Mouse (Mus musculus) left cerebral cortex, postnatal 4 days (tissue): ENCODE measurements around the gene Tsen15. TPM values are rescaled to one million over a fixed set of nuclear protein-coding genes. Genes with fewer than 3 reads are reported as not detected.

Source experiments
- DNase-seq: peaks from one replicate; pipeline ENCODE4 v3.0.0-alpha.2; 2022
- intact Hi-C: fragments of 180-260 bp; cut with DNase I; formaldehyde crosslinking; loops from one replicate; pipeline ENCODE4 v1.15.1; 2025
- total RNA-seq, 2 experiments: library from RNA; stranded (reverse); gene quantifications; 2 replicates each; pipeline ENCODE4 v1.2.3; 2021

Gene Tsen15
- total RNA-seq = 10 to 100 TPM; 24.1 to 24.7 TPM

GRCm38 (mm10) chr1:152386188-152386835 is at the start of gene Tsen15:
Gene Tsen15, minus strand, starts transcription at chr1:152386688.
- intact Hi-C loops = no loop called here
- peak; percentile 74 for DNase-seq

DNA sequence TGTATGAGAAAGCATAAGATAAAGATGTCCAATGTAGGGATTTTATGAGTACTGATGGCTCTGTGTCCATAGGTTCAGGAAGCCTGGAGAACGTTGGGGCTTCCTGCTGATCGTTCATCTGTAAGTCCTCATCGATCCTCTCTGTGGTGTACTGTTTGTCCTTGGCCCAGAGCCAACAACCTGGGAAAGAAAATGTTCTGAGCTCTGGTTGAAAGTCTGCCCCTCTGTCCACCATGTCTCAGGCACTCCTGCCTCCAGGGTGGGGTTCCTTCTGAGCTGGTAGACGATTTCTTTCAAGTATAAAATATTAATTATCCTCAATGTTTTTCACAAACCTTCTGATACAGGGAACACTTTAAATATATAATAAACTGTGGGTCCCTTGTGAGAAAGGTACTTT is 47.7 kb upstream of the Tsen15 start:
- intact Hi-C loops = no loop called here
- no peak for DNase-seq

- intact Hi-C loops = no loop called here
- no peak for DNase-seq
Observed at GRCm38 (mm10) chr1:152429805-152430204, 43.3 kb upstream of the Tsen15 start.

GRCm38 (mm10) chr1:152427912-152428581 is 41.6 kb upstream of the Tsen15 start:
- intact Hi-C loops = no loop called here
- no peak for DNase-seq

- intact Hi-C loops = no loop called here
- DNase-seq = no peak
Observed at GRCm38 (mm10) chr1:152423052-152423451, 36.6 kb upstream of the Tsen15 start.

GRCm38 (mm10) chr1:152422295-152422694 is 35.8 kb upstream of the Tsen15 start:
- intact Hi-C loops = no loop called here
- DNase-seq = no peak

GRCm38 (mm10) chr1:152417602-152418001 is 31.1 kb upstream of the Tsen15 start:
- intact Hi-C loops = no loop called here
- DNase-seq = no peak

DNA sequence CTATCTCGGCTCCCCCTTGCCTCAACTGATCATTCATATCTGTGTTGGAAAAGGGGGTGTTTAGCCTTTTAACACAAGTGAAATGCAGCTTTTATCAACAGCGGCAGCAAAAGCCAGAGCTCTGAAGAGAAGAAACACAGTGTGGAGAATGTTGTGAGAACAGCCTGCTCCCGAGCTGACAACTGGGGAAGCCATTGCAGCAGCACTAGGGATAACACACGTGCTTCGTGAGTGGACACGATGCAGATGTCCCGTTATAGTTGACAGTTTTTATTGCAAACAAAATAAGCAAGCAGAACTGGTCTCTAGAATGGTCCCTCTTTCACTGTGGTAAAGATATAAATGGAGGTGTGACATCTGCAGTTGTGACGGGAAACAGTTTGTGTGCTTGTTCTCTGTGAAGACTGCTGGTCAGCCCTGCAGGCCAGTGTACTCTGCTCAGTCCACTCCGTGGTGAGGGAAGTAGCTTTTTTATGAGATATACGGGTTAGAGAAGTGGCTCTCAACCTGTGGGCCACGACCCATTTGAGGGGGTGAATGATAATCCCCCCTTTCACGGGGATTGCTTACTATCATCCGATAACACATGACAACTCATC is 29.9 kb upstream of the Tsen15 start:
- intact Hi-C loops = no loop called here
- DNase-seq = no peak

- intact Hi-C loops = no loop called here
- DNase-seq = peak; percentile 55
Observed at GRCm38 (mm10) chr1:152414451-152414850, 28.0 kb upstream of the Tsen15 start.

GRCm38 (mm10) chr1:152413961-152414360 is 27.5 kb upstream of the Tsen15 start:
- intact Hi-C loops = no loop called here
- no peak for DNase-seq

- no peak for DNase-seq
- intact Hi-C loops = no loop called here
Observed at GRCm38 (mm10) chr1:152413116-152413515, 26.6 kb upstream of the Tsen15 start.

DNA sequence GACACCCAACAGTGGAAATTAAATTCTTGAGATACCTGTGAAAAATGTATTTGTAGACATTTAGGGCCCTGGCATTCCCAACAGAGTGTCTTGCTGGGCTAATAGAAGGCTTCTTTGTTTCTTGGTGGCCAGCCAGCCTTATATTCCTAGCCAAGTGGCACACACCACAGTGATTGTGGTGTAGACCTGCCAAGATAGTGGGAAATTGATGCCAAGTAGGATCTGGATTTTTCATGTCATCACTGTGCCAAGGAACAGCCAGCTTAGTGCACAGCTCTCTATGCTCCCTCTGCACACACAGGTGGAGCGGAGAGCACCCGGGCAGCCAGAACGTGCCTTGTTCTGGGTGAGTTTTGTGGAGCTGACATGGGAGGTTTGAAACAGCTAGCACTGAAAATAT is 24.2 kb upstream of the Tsen15 start:
- intact Hi-C loops = no loop called here

DNA sequence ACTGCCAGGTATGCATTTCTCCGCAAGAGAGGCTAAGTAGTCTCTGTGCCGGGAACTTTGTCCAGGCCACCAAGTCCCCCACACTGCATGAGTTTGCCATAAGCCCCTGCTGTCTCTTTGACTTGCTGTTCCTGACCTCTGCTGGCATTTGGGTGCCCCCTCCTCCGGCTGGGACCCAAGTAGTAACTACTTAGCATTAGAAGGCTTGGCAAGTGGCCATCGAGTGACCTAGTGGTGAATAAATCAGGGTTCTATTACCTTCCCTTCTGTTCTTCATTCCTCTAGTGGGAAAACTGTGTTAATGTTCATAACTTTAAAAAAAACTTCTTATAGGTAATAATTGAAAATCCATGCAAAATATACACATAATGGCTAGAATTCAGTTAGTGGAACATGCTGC is 22.9 kb upstream of the Tsen15 start:
- peak; percentile 37 for DNase-seq
- intact Hi-C loops = no loop called here

More for the DNA sequence above, 24.2 kb upstream of the Tsen15 start:
- DNase-seq = peak; percentile 83

DNA sequence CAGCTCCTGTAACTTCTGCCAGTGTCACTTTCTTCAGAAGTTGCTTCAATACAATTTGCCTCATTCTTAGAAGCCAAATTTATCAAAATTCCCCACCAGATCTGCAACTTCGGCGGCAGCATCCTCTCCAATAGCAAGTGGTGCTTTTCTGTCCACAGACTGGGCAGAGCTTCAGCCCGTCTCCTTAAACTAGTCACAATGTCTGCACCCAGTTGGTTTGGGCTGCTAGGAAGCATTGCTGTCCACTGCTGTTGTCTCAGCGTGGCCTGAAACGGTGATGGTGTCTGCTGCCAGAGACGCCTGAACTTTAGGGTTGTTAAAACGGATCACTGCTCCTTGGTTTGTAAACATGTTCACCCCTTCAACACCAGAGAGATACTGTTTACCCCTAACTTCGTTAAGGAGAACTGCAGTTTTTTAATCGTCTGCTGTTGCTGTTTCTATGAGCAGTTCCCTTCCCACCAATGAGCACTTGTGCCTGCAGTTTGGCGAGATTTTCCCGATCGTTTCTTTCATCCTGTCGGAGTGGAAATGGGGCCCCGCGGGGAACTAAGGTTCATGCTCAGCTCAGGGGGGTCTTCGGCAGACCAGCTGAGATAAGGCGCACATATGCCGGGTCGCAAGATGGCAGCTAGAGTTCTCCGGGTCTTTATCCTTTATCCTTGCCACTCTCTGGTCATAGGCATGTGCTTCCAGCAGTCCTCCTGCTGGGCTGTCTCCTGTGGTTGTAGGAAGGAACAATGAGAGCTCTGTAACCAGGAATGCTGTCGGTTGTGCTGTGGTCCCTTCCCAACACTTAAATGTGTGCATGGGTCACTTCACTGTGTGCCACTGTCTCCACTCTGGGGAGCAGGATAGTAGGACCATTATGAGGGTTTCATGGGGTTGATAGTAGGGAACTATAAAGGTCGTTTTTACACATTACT is 20.8 kb upstream of the Tsen15 start:
- intact Hi-C loops = no loop called here
- peak; percentile 53 for DNase-seq

- intact Hi-C loops = no loop called here
- peak; percentile 14 for DNase-seq
Observed at GRCm38 (mm10) chr1:152400556-152401540, 14.4 kb upstream of the Tsen15 start.

DNA sequence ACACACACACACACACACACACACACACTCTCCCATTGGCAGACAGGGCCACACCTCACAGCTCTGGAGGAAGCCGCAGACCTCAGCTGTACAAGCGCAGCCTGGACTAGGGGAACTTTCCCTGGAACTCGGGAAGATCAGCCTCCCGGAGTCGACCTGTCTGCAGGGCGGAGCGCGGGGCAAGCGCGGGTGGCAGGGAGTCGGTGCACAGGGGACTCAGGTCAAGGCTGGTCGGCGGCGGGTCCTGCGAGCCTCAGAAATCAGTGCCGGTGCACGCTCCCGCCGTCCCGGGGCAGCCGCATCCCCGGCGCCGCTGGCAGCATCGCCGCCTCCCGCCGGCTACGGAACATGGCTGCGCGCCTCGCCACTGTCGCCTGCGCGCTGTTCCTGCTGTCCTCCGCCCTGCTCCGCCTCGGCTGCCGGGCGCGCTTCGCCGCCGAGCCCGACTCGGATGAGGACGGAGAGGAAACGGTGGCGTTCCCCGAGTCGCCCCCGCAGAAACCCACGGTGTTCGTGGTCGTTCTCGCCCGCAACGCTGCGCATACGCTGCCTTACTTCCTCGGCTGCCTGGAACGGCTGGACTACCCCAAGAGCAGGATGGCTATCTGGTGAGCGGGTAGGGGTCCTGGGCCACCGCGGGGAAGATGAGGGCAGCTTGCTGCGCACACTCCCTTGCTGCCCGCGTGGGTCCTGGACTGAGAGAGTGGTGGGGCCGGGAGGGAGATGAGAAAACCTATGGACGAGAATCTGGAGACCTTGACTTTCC is 13.5 kb upstream of the Tsen15 start, which contains the start of gene Colgalt2:
TSS of gene Colgalt2 (plus strand) at position 41 of the 766 bp plus-strand sequence.
- peak; percentile 48 for DNase-seq
- intact Hi-C loops = no loop called here

GRCm38 (mm10) chr1:152398708-152399107 is 12.2 kb upstream of the Tsen15 start:
- intact Hi-C loops = no loop called here
- DNase-seq = no peak

GRCm38 (mm10) chr1:152394956-152395515 is 8.5 kb upstream of the Tsen15 start:
- DNase-seq = no peak
- intact Hi-C loops = no loop called here

DNA sequence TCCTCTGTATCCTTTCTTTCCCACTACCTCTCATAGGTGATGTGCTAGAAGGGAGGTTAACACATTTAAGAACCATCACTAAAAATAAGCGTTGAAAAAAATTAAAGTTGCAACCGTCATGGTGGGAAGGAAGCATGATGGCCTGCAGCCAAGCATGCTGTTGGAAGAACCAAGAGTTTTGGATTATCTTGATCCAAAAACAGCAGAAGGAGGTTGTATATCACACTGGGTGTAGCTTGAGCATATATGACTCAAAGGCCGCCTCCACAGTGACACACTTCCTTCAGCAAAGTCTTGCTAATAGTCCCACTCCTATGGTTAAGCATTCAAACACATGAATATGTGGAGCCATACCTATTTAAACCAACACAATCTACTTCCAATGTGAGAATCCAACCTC is 7.6 kb upstream of the Tsen15 start:
- intact Hi-C loops = no loop called here

More for the DNA sequence above, 7.6 kb upstream of the Tsen15 start:
- no peak for DNase-seq
